Mouse (Mus musculus) MEL (cell line): ENCODE results near the gene Grb7. TPM values are rescaled to one million over a fixed set of nuclear protein-coding genes. Genes with fewer than 3 reads are reported as not detected.

Experiments
- DNase-seq: peaks from one replicate; pipeline ENCODE4 v3.0.0; 2011; ENCODE audit warnings: low read depth, low spot score
- H3K27ac ChIP-seq: 2 replicates; pipeline ENCODE4 v1.5.1; 2012; ENCODE audit warnings: low read depth, mild to moderate bottlenecking, control low read depth, low read length, moderate library complexity; ENCODE audit not compliant: control insufficient read depth
- H3K27me3 ChIP-seq, 2 experiments: fragments of 150-350 bp in 1 of 2; sonication (generic) in 1 of 2; 2 replicates each; pipeline ENCODE4 v1.6.1; 2012; ENCODE audit warnings: low read length in 2 of 2, mild to moderate bottlenecking in 2 of 2, improper control_type of control experiment in 1 of 2, moderate library complexity in 1 of 2; ENCODE audit not compliant: insufficient read depth in 2 of 2, control insufficient read depth in 1 of 2
- H3K36me3 ChIP-seq, 2 experiments: 2 replicates each; pipeline ENCODE4 v1.6.1; 2012 to 2014; ENCODE audit warnings: low read length in 2 of 2, improper control_type of control experiment in 1 of 2, inconsistent platforms in 1 of 2, mild to moderate bottlenecking in 1 of 2; ENCODE audit not compliant: insufficient read depth in 2 of 2, control insufficient read depth in 1 of 2
- H3K4me1 ChIP-seq, 2 experiments: fragments of 150-350 bp in 1 of 2; sonication (generic) in 1 of 2; 2 replicates each; pipeline ENCODE4 v1.6.1; 2012; ENCODE audit warnings: low read length in 2 of 2, improper control_type of control experiment in 1 of 2, mild to moderate bottlenecking in 1 of 2; ENCODE audit not compliant: insufficient read depth in 2 of 2, control insufficient read depth in 1 of 2
- H3K4me3 ChIP-seq, 2 experiments: fragments of 150-350 bp in 1 of 2; sonication (generic) in 1 of 2; 2 replicates each; pipeline ENCODE4 v1.5.1; 2012; ENCODE audit warnings: low read depth in 2 of 2, low read length in 2 of 2, mild to moderate bottlenecking in 2 of 2, moderate library complexity in 2 of 2, control low read depth in 1 of 2, improper control_type of control experiment in 1 of 2; ENCODE audit not compliant: control insufficient read depth in 1 of 2, insufficient read depth in 1 of 2
- H3K79me2 ChIP-seq: 2 replicates; pipeline ENCODE4 v1.6.1; 2012; ENCODE audit warnings: mild to moderate bottlenecking, low read length, moderate library complexity; ENCODE audit not compliant: control insufficient read depth, poor library complexity, insufficient read depth
- H3K9ac ChIP-seq: 2 replicates; pipeline ENCODE4 v1.6.1; 2012; ENCODE audit warnings: low read depth, mild to moderate bottlenecking, control low read depth, low read length, moderate library complexity; ENCODE audit not compliant: control insufficient read depth, poor library complexity, severe bottlenecking
- H3K9me3 ChIP-seq: fragments of 150-350 bp; sonication (generic); replicated peaks from 2 replicates; pipeline ENCODE4 v1.6.1; 2012; ENCODE audit warnings: mild to moderate bottlenecking, low read length, improper control_type of control experiment, moderate library complexity; ENCODE audit not compliant: insufficient read depth
- E2F4 ChIP-seq: IDR thresholded peaks from 2 replicates; pipeline ENCODE4 v1.6.1; 2011; ENCODE audit warnings: low read depth, low read length, improper control_type of control experiment, borderline replicate concordance
- ELF1 ChIP-seq: IDR thresholded peaks from 2 replicates; pipeline ENCODE4 v1.6.1; 2014; ENCODE audit warnings: low read depth, mild to moderate bottlenecking, inconsistent platforms, low read length, improper control_type of control experiment, moderate library complexity
- EP300 ChIP-seq, 2 experiments: IDR thresholded peaks; 2 replicates each; pipeline ENCODE4 v1.6.1; 2011; ENCODE audit warnings: improper control_type of control experiment in 2 of 2, low read length in 2 of 2, low read depth in 1 of 2, mild to moderate bottlenecking in 1 of 2
- GATA1 ChIP-seq: IDR thresholded peaks from 2 replicates; pipeline ENCODE4 v1.6.1; 2011; ENCODE audit warnings: low read depth, low read length, improper control_type of control experiment
- JUND ChIP-seq: IDR thresholded peaks from 2 replicates; pipeline ENCODE4 v1.6.1; 2011; ENCODE audit warnings: low read depth, mild to moderate bottlenecking, improper control_type of control experiment, low read length
- MYB ChIP-seq: IDR thresholded peaks from 2 replicates; pipeline ENCODE4 v1.6.1; 2011; ENCODE audit warnings: mild to moderate bottlenecking, low read depth, low read length, improper control_type of control experiment
- MYC ChIP-seq: IDR thresholded peaks from 2 replicates; pipeline ENCODE4 v1.6.1; 2011; ENCODE audit warnings: low read depth, mild to moderate bottlenecking, low read length, improper control_type of control experiment, moderate library complexity
- POLR2A ChIP-seq, 2 experiments: IDR thresholded peaks; 2 replicates each; pipeline ENCODE4 v1.6.1; 2011 to 2012; ENCODE audit warnings: low read length in 2 of 2, mild to moderate bottlenecking in 2 of 2, control low read depth in 1 of 2, improper control_type of control experiment in 1 of 2, low read depth in 1 of 2, moderate library complexity in 1 of 2; ENCODE audit not compliant: control insufficient read depth in 1 of 2, insufficient read depth in 1 of 2, poor library complexity in 1 of 2
- POLR2AphosphoS2 ChIP-seq: IDR thresholded peaks from 2 replicates; pipeline ENCODE4 v1.6.1; 2011; ENCODE audit warnings: low read length, improper control_type of control experiment
- SIN3A ChIP-seq: IDR thresholded peaks from 2 replicates; pipeline ENCODE4 v1.6.1; 2012; ENCODE audit warnings: low read length, improper control_type of control experiment, inconsistent platforms
- TAL1 ChIP-seq: IDR thresholded peaks from 2 replicates; pipeline ENCODE4 v1.6.1; 2012; ENCODE audit warnings: mild to moderate bottlenecking, inconsistent platforms, low read length, moderate library complexity, mixed read lengths
- TBP ChIP-seq: IDR thresholded peaks from 2 replicates; pipeline ENCODE4 v1.8.0; 2011; ENCODE audit warnings: low read depth, low read length, improper control_type of control experiment
- TCF12 ChIP-seq: IDR thresholded peaks from 2 replicates; pipeline ENCODE4 v1.6.1; 2014; ENCODE audit warnings: low read depth, mild to moderate bottlenecking, inconsistent platforms, low read length, improper control_type of control experiment, moderate library complexity
- USF1 ChIP-seq: IDR thresholded peaks from 2 replicates; pipeline ENCODE4 v1.6.1; 2014; ENCODE audit warnings: low read depth, mild to moderate bottlenecking, inconsistent platforms, low read length, improper control_type of control experiment, moderate library complexity
- ZC3H11A ChIP-seq: IDR thresholded peaks from 2 replicates; pipeline ENCODE4 v1.6.1; 2012; ENCODE audit warnings: low read depth, mild to moderate bottlenecking, inconsistent platforms, low read length, improper control_type of control experiment
- ZMIZ1 ChIP-seq: IDR thresholded peaks from 2 replicates; pipeline ENCODE4 v1.6.1; 2012; ENCODE audit warnings: low read depth, mild to moderate bottlenecking, inconsistent platforms, low read length, improper control_type of control experiment, moderate library complexity
- ZNF384 ChIP-seq: IDR thresholded peaks from 2 replicates; pipeline ENCODE4 v1.6.1; 2012; ENCODE audit warnings: low read depth, mild to moderate bottlenecking, inconsistent platforms, low read length, improper control_type of control experiment
- polyA plus RNA-seq, 2 experiments: library from polyadenylated mRNA; stranded (reverse) in 1 of 2; unstranded in 1 of 2; fragments of >175 nt in 1 of 2; fragments of >200 nt in 1 of 2; gene quantifications; 2 replicates each; pipeline versions ENCODE4 v1.2.1 to v1.2.4; 2012; ENCODE audit warnings: low replicate concordance in 2 of 2, low read depth in 1 of 2; ENCODE audit not compliant: insufficient read length in 2 of 2, insufficient read depth in 1 of 2, missing spikeins in 1 of 2
- total RNA-seq: library from RNA; depleted of rRNA; stranded (reverse); fragments of 300-350 nt; gene quantifications from 2 replicates; pipeline ENCODE4 v1.2.3, GENCODE M21; 2012

Grb7 gene
- total and polyA plus RNA-seq, 3 experiments: 0.21 TPM; not detected in 2

- TF ChIP-seq POLR2AphosphoS2: no peak
- no peak for TF ChIP-seq TAL1
- H3K27ac ChIP-seq: no peak overlapping the region
- H3K79me2 ChIP-seq: no peaks in the 10 kb centered on the region; the same call in 1 of the 2 replicates
- no peak overlapping the region for H3K4me3 ChIP-seq
- no peak for DNase-seq
- no peak overlapping the region for H3K9ac ChIP-seq
- H3K9me3 ChIP-seq: no peaks in the 10 kb centered on the region
- H3K36me3 ChIP-seq: peaks cover 0 to 2% of the 10 kb centered on the region in 2 experiments; a peak in 1 of 4 replicates
- H3K4me1 ChIP-seq: peaks cover 0 to 10% of the 10 kb centered on the region in 2 experiments; a peak in 1 of 4 replicates
- H3K27me3 ChIP-seq: peaks cover 0 to 1% of the 10 kb centered on the region in 2 experiments; a peak in 2 of 4 replicates
Observed at GRCm38 (mm10) chr11:98459071-98459741, 13.0 kb downstream of the Grb7 start.

- no peak for DNase-seq
- Histone ChIP-seq H3K9ac (no peak overlapping the region), H3K4me3 (no peak overlapping the region), H3K9me3 (no peaks in the 10 kb centered on the region), H3K4me1 (peaks cover 0 to 10% of the 10 kb centered on the region in 2 experiments; a peak in 1 of 4 replicates), H3K27me3 (peaks cover 0 to 4% of the 10 kb centered on the region in 2 experiments; a peak in 2 of 4 replicates), H3K36me3 (peaks cover 0 to 2% of the 10 kb centered on the region in 2 experiments; a peak in 1 of 4 replicates), H3K79me2 (no peaks in the 10 kb centered on the region; the same call in 1 of the 2 replicates), H3K27ac (no peak overlapping the region)
- TF ChIP-seq USF1 (no peak), ZNF384 (no peak), E2F4 (no peak), ZC3H11A (no peak), EP300 (IDR thresholded peaks at IDR 0.05; ENCODE audit: low read depth in 1 of 2, low read length in 2 of 2) (no peak), TAL1 (no peak), ZMIZ1 (no peak), TCF12 (no peak), JUND (no peak), TBP (no peak), MYB (no peak), GATA1 (no peak), ELF1 (no peak), SIN3A (no peak), MYC (no peak), POLR2A (IDR thresholded peaks at IDR 0.05; ENCODE audit: control insufficient read depth in 1 of 2, insufficient read depth in 1 of 2, low read depth in 1 of 2, low read length in 2 of 2, poor library complexity in 1 of 2) (no peak)
Observed at GRCm38 (mm10) chr11:98459860-98460259, 13.7 kb downstream of the Grb7 start.
